Mouse (Mus musculus) neural tube, embryonic 15.5 days (tissue): Measurements from ENCODE around the gene Sdha. TPM values are rescaled to one million over a fixed set of nuclear protein-coding genes. Genes with fewer than 3 reads are reported as not detected.

Source experiments
- ATAC-seq: fragments of 200-750 bp; cut with Nextera tagmentation; 2 replicates; pipeline ENCODE4 v1.8.0; 2017; ENCODE audit warnings: mild to moderate bottlenecking, moderate TSS enrichment, moderate library complexity; ENCODE audit not compliant: low FRiP score
- H3K27ac ChIP-seq: fragments of 300-500 bp; sonication (generic); replicated peaks from 2 replicates; pipeline ENCODE4 v1.5.1; 2015; ENCODE audit warnings: mild to moderate bottlenecking, inconsistent platforms
- H3K27me3 ChIP-seq: fragments of 300-500 bp; sonication (generic); replicated peaks from 2 replicates; pipeline ENCODE4 v1.6.1; 2015; ENCODE audit warnings: inconsistent platforms
- H3K36me3 ChIP-seq: fragments of 300-500 bp; sonication (generic); 2 replicates; pipeline ENCODE4 v1.6.1; 2015; ENCODE audit warnings: inconsistent platforms
- H3K4me1 ChIP-seq: fragments of 300-500 bp; sonication (generic); 2 replicates; pipeline ENCODE4 v1.6.1; 2015; ENCODE audit warnings: inconsistent platforms
- H3K4me2 ChIP-seq: fragments of 300-500 bp; sonication (generic); 2 replicates; pipeline ENCODE4 v1.6.1; 2015; ENCODE audit warnings: inconsistent platforms, mild to moderate bottlenecking, moderate library complexity
- H3K4me3 ChIP-seq: fragments of 300-500 bp; sonication (generic); replicated peaks from 2 replicates; pipeline ENCODE4 v1.5.1; 2015; ENCODE audit warnings: mild to moderate bottlenecking, inconsistent platforms
- H3K9ac ChIP-seq: fragments of 300-500 bp; sonication (generic); replicated peaks from 2 replicates; pipeline ENCODE4 v1.6.1; 2015; ENCODE audit warnings: mild to moderate bottlenecking, inconsistent platforms
- H3K9me3 ChIP-seq: fragments of 300-500 bp; sonication (generic); replicated peaks from 2 replicates; pipeline ENCODE4 v1.6.1; 2016; ENCODE audit warnings: inconsistent platforms
- WGBS: fragments of 180-500 bp; shearing (Covaris S2); methylation state at CpG from one replicate; pipeline ENCODE4 v1.1.7; 2015; ENCODE audit warnings: mixed read lengths; 5-methylcytosine and 5-hydroxymethylcytosine counted together
- polyA plus RNA-seq: library from polyadenylated mRNA; unstranded; fragments of >200 nt; fragmentation: Nextera tagmentation; extraction: Ambion mirVana; gene quantifications from 2 replicates; pipeline ENCODE4 v1.2.1, GENCODE M21; 2015

The Sdha gene
- polyA plus RNA-seq, 1 experiment from 2014 or later, result 231 TPM

DNA sequence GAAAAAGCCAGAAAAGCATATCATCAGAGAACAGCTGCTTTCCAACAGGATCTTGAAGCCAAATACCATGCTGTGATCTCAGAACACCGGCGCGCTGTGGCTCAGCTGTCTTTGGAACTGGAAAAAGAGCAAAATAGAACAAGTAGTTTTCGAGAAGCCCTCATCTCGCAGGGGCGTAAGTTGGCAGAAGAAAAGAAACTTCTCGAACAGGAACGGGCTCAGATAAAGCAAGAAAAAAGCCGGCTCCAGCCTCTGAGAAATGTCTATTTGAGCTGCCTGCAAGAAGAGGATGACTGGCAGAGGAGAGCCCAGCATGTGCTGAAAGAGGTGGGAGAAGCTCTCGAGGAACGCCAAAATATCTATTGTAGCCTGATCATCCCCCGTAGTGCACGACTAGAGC lies 6.4 kb upstream of the Sdha start:
- no peak for ATAC-seq
- WGBS, result 96% methylated on average over 13 of the region's 13 CpGs
- no peaks in the 10 kb centered on the region for H3K9me3 ChIP-seq
- no peaks in the 10 kb centered on the region for H3K27me3 ChIP-seq
- no peak overlapping the region for H3K27ac ChIP-seq
- H3K4me1 ChIP-seq, result no peaks in the 10 kb centered on the region
- H3K4me2 ChIP-seq, result no peak overlapping the region
- no peak overlapping the region for H3K9ac ChIP-seq
- H3K4me3 ChIP-seq, result no peak overlapping the region
- H3K36me3 ChIP-seq, result peaks cover 68% of the 10 kb centered on the region

DNA sequence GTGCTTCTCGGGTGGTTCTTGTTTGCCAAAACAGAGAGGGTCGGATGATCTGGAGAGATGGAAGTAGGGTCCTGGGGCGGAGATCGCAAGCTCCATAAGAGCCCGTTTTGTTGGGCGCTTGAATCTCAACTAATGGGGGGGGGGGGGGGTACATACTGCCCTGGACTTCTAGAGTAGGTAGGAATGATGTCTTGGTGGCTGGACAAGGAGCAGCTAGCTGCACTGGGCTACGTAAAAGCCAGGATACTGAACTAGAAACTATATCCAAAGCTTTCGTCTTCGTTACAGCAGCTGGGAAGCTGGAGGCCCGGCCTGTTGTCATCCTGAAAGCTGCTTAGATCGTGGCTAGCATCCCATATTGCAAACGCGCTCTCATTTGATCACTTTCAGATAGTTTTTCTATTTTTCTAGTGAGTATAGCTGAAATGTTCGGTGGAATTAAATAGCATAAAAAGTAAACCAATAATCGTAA lies 391 bp upstream of the Sdha start:
- Histone ChIP-seq H3K4me1 (peaks cover 19% of the 10 kb centered on the region), H3K4me3 (peak overlapping the region; percentile 91), H3K27ac (peak overlapping the region; percentile 86), H3K36me3 (peaks cover 17% of the 10 kb centered on the region; the same call in 1 of the 2 replicates), H3K9me3 (no peaks in the 10 kb centered on the region), H3K9ac (peak overlapping the region; percentile 82), H3K27me3 (no peaks in the 10 kb centered on the region), H3K4me2 (peak overlapping the region; percentile 66)
- peak; percentile 74 for ATAC-seq
- WGBS, result 2% methylated on average over 15 of the region's 15 CpGs

DNA sequence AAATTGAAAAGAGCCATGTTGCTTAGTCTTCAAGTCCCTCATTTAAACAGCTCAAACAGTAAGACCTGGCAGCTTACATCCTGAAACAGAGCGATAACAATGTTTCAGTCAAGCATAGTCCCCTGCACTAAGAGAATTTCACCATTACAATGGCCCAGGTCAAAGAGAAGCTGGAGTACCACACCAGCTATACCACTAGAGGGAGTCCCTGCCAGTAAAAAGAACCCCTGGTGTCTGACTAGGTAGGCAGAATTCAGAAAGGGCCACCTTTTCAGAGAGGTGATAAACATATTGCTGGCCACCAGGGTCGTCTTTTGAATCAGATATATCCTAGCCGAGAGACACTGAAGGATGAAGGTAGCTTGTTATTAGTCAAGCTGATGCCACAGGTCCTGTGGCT lies 9.0 kb downstream of the Sdha start:
- Histone ChIP-seq H3K4me1 (no peaks in the 10 kb centered on the region), H3K9me3 (no peaks in the 10 kb centered on the region), H3K27me3 (no peaks in the 10 kb centered on the region), H3K27ac (no peak overlapping the region), H3K4me2 (no peak overlapping the region), H3K4me3 (no peak overlapping the region), H3K9ac (no peak overlapping the region), H3K36me3 (peaks cover 65% of the 10 kb centered on the region)
- peak; percentile 57; the same call in 1 of the 2 replicates for ATAC-seq
- WGBS, result 62% methylated on average over 3 of the region's 3 CpGs

DNA sequence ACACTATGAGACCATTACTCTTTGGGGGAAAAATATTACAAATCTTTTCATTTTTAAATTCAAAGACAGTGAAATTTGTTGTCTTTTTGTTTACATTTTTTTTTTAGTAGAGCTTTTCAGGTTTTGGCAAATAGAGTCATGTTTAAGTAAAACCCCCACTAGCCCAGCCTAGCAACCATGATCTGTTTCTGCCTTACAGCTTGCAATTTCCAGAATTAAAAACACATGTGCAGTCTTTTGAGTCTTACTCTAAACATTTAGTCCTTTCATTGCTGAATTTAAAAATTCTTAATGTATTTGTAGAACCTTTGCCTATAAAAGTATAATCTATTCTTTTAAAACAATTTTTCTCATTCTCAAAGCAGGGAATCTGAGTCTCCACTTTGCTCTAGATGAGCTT lies 20.8 kb downstream of the Sdha start:
- no peak for ATAC-seq
- no peaks in the 10 kb centered on the region for H3K4me1 ChIP-seq
- no peak overlapping the region for H3K4me3 ChIP-seq
- no peak overlapping the region for H3K27ac ChIP-seq
- no peaks in the 10 kb centered on the region for H3K9me3 ChIP-seq
- H3K9ac ChIP-seq, result no peak overlapping the region
- no peak overlapping the region for H3K4me2 ChIP-seq
- no peaks in the 10 kb centered on the region for H3K27me3 ChIP-seq
- H3K36me3 ChIP-seq, result peaks cover 69% of the 10 kb centered on the region

DNA sequence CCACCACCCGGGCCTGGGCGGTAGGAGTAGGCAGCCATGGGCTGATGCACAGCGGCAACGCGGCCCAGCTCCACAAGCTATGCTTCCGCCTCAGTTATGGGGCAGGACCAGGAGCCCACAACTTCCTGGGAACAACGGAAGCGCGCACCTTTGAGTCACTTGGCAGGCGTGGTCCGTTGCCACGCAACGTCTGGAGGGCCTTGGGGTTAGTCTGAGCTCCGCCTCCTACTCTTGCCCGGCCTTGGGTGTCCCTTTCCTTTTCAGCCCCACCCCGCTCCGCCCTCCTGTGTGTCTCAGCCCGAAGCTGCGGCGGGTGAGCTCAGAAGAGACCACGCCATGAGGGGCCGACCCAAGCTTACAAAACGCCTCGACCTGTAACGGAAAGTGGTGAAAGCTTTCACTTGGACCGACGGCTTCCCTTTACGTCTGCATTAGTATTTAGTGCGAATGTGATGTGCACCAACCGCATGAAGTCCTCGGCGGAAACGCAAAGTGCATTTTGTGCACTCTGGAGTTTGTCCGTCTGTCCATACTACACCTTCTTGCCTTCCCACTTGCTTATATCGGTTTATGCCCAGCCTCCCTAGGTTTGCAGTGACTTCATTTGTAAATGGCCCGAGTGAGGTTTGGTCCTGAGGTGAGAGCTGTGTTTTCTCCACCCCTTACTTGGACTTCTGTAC lies 32.8 kb downstream of the Sdha start, which contains the start of gene Pdcd6:
Gene Pdcd6 (minus strand): TSS at position 411 of the 680 bp plus-strand sequence.
- Histone ChIP-seq H3K4me3 (peak within 1 kb of the TSS; percentile 95), H3K36me3 (peaks cover 35% of the 10 kb centered on the region), H3K9ac (peak within 1 kb of the TSS; percentile 87), H3K27me3 (no peaks in the 10 kb centered on the region), H3K4me2 (peak within 1 kb of the TSS; percentile 73), H3K4me1 (peaks cover 20% of the 10 kb centered on the region), H3K9me3 (no peaks in the 10 kb centered on the region), H3K27ac (peak within 1 kb of the TSS; percentile 74)
- under 1% methylated on average over 36 of the region's 36 CpGs for WGBS
- ATAC-seq, result peak; percentile 99

DNA sequence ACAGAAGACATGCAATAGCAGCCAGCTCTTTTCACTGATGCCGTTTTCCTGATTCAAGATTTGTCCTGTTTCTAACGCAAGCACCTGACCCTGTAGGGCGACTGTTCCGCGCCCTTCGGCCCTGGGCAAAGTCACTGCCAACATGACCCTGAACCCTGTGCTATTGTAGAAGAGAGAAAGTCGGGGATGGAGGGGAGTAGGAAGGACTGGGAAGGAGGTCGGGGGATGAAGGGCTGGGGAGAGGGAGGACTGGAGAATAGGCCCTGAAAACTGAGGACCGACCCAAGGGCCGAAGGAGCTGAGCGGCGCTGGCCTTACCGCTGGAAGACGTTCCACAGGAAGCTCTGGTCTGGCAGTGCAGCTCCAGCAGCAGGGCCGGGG lies 33.3 kb downstream of the Sdha start:
- Histone ChIP-seq H3K4me1 (peaks cover 20% of the 10 kb centered on the region), H3K4me2 (peak overlapping the region; percentile 73), H3K9me3 (no peaks in the 10 kb centered on the region), H3K36me3 (peaks cover 30% of the 10 kb centered on the region), H3K9ac (peak overlapping the region; percentile 87), H3K27ac (peak overlapping the region; percentile 74), H3K27me3 (no peaks in the 10 kb centered on the region), H3K4me3 (peak overlapping the region; percentile 95)
- 3% methylated on average over 15 of the region's 15 CpGs for WGBS
- ATAC-seq, result no peak; the same call in 1 of the 2 replicates

DNA sequence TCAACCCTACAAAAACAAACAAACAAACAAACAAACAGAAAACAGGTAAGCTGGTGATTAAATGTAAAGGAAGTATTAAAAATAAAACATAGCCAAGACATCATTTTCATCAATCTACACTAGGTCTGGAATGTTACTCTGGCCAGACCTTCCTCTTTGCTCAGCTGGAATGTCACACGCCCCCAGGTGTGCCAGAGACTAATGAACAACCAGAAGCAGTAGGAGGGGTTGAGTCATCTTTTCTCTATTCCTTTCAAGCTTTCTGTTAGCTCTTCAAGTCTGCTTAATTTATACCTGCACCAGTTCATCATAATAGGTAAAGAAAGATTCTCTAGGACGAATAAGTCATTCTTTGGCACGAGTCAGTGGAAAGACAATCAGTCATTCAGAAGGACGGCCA lies 33.7 kb downstream of the Sdha start:
- ATAC-seq, result no peak
- Histone ChIP-seq H3K4me1 (peaks cover 20% of the 10 kb centered on the region), H3K4me2 (peak overlapping the region; percentile 73), H3K27me3 (no peaks in the 10 kb centered on the region), H3K36me3 (peaks cover 31% of the 10 kb centered on the region), H3K9me3 (no peaks in the 10 kb centered on the region), H3K27ac (peak overlapping the region; percentile 74; the same call in 1 of the 2 replicates), H3K4me3 (peak overlapping the region; percentile 95), H3K9ac (peak overlapping the region; percentile 87)
- 30% methylated on average over 4 of the region's 4 CpGs for WGBS

DNA sequence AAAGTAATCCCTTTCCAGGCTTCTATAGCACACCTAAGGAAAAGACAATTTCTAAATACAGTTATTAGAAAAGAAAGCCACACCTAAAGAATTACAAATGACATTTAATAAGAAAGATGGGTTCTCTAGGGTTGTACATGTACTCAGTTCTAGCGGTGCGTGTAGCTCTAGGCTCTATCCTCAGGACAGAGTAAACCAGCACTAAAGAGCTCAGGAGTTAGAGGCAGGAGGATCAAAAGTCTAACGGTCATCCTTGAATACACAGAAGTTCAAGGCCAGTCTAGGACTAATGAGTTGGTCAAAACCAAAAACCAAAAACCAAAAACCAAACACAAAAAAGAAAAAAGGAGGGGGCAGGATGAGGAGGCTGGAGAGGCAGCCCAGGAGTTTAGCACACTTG lies 35.5 kb downstream of the Sdha start:
- no peak overlapping the region for H3K9ac ChIP-seq
- no peak overlapping the region for H3K4me2 ChIP-seq
- H3K27me3 ChIP-seq, result no peaks in the 10 kb centered on the region
- no peaks in the 10 kb centered on the region for H3K9me3 ChIP-seq
- WGBS, result 98% methylated on average over 3 of the region's 3 CpGs
- H3K4me3 ChIP-seq, result no peak overlapping the region
- H3K4me1 ChIP-seq, result peaks cover 20% of the 10 kb centered on the region
- H3K36me3 ChIP-seq, result peaks cover 32% of the 10 kb centered on the region
- ATAC-seq, result no peak
- H3K27ac ChIP-seq, result no peak overlapping the region

DNA sequence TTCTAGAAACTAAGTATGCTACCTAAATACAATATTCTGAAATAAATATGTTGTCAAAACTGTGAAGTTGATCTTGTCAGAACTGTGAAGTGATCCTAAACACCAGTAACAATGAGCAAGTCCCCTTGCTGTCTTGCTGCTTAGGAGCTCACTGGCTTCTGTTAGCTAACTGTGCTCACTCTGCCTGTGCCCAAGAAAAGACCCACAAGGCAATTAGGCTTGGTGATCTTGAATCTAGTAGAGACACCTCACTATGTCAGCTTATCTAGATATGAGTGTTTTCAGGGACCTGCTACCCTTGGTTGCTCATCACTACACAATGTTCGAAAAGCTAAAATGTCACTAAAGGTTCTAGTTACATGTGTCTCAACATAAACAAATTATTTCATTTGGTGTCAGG lies 44.3 kb downstream of the Sdha start:
- no peak overlapping the region for H3K4me2 ChIP-seq
- WGBS, result 98% methylated on average over 1 of the region's 1 CpGs
- no peaks in the 10 kb centered on the region for H3K4me1 ChIP-seq
- peaks cover 87% of the 10 kb centered on the region for H3K36me3 ChIP-seq
- H3K27me3 ChIP-seq, result no peaks in the 10 kb centered on the region
- H3K4me3 ChIP-seq, result no peak overlapping the region
- no peak for ATAC-seq
- H3K27ac ChIP-seq, result no peak overlapping the region
- H3K9me3 ChIP-seq, result no peaks in the 10 kb centered on the region
- no peak overlapping the region for H3K9ac ChIP-seq

DNA sequence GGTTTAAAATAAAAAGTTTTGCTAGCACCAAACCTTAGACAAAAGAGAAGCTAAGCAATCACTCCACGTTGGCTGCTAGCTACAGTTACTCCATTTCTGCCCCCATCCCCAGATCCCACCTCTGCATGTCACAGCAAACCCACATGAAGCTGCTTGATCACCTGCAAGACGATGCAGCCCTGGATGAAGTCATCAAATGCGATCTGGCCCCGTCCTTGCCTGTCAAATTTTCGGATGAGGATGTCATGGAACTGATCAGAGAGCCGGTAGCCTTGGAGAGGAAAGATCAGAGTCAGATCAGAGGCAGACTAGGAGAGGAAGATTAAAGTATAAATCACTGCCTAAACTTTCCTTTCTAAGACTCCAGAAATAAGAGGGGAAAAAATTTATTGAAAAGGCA lies 44.7 kb downstream of the Sdha start:
- H3K27me3 ChIP-seq, result no peaks in the 10 kb centered on the region
- H3K9ac ChIP-seq, result no peak overlapping the region
- 92% methylated on average over 6 of the region's 6 CpGs for WGBS
- H3K4me1 ChIP-seq, result no peaks in the 10 kb centered on the region
- no peak overlapping the region for H3K4me2 ChIP-seq
- H3K4me3 ChIP-seq, result no peak overlapping the region
- ATAC-seq, result no peak
- H3K9me3 ChIP-seq, result no peaks in the 10 kb centered on the region
- peaks cover 83% of the 10 kb centered on the region for H3K36me3 ChIP-seq
- H3K27ac ChIP-seq, result no peak overlapping the region

DNA sequence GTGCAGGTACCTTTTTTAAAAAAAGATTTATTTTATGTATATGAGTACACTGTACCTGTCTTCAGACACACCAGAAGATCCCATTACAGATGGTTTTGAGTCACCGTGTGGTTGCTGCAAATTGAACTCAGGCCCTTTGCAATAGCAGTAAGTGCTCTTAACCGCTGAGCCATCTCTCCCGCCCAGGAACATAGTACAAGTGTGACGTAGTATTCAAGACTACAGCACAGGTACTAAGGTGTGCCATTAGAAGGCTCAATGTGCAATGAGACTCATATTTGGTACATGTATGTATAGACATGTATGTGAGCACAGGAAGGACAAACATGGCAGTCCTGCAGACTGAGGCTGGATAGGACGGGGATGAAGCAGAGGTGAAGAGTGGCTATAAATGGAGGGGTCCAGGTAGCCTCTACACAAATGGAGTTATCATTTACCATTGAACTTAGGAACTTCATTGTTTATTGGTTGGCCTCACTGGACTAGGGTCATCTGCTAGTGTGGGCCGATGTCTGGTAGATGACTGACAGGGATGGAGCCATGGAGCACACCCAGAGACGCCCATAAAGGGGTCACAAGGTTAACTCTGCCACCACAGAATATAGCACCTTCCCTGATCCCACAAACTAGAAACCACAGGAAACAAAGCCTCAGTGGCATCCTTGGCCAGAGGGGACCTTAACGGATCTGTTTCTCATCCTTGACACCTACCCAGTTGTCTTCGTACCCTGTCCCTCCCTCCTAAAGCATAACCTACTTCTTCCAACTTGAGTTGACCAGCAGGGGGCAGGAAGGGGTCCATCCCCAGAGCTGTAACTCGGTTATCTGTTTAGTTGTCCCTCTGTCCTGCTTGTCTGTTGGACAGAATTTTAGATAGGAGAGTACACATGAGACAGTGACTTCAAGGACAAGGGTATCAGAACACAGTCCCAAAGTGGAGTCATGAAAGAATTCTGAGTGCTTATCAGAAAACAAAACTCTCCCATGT lies 47.7 kb downstream of the Sdha start:
- Histone ChIP-seq H3K9ac (no peak overlapping the region), H3K4me3 (no peak overlapping the region), H3K4me1 (no peaks in the 10 kb centered on the region), H3K27ac (no peak overlapping the region), H3K27me3 (no peaks in the 10 kb centered on the region), H3K9me3 (no peaks in the 10 kb centered on the region), H3K4me2 (no peak overlapping the region), H3K36me3 (peaks cover 57% of the 10 kb centered on the region)
- 87% methylated on average over 10 of the region's 10 CpGs for WGBS
- ATAC-seq, result no peak
